Comparison of ENCODE assay signal across 9 mouse cellular contexts in the genomic region with DNA sequence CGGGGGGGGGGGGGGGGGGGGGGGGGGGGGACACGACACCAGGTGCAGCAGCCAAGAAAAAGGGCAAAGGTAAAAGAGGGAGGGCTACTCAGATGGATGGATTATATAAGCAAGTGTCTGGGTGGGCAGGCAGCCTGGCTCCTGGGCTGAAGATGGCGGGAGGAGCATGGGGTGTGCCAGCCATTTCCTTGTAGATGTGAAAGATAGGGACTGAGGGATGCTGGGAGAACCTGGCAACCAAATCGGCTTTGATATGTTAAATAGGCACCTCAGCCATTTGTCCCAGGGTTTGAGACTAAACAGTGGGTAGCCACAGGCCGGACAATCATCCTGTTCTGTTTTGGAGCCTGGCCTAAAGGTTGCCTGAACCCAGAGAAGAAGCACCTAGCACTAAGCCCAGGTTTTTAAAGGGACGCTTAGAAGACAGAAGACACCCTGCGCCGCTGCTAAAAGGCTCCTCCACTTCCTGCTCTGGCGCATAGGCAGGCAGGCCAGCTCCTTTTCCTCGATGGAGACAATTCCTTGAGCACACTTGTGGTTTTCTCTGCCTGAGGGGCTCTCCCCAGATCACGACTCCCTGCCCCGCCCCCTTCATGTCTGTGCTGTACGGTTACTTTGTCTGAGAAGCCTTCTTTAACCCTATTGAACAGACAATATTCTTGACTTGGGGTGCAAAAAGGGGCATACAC. TPM values are rescaled to one million over a fixed set of nuclear protein-coding genes. Genes with fewer than 3 reads are reported as not detected.
DNase-seq lines count a peak whose midpoint lies in the region; ATAC-seq and TF ChIP-seq lines count a peak whose summit lies in the region.
"Had no signal": no experiment of that assay in that cellular context is flagged by ENCODE, and none has a peak within 500 bp of the region (broad histone marks: within the 10 kb centered on the region; RNA-seq: fewer than 3 reads in every experiment).

No protein-coding gene starts in this region.

- H3K4me1 ChIP-seq in forebrain, embryonic 11.5 days (replicated peaks; ENCODE audit: control insufficient read depth, insufficient read depth, low read length), result peaks cover 5% of the 10 kb centered on the region; the same call in 1 of the 2 replicates
- H3K4me1 ChIP-seq in limb, embryonic 12.5 days (replicated peaks), result peaks cover 6% of the 10 kb centered on the region; the same call in 1 of the 2 replicates
- no peaks in the 10 kb centered on the region; the same call in 1 of the 2 replicates for H3K4me1 ChIP-seq in stomach, postnatal 0 days (replicated peaks; ENCODE audit: control insufficient read depth, insufficient read depth)

- no peaks in the 10 kb centered on the region for H3K27me3 ChIP-seq in forebrain, embryonic 11.5 days (ENCODE audit: control insufficient read depth, insufficient read depth, low read length)
- no peaks in the 10 kb centered on the region for H3K27me3 ChIP-seq in limb, embryonic 12.5 days
- no peaks in the 10 kb centered on the region for H3K27me3 ChIP-seq in stomach, postnatal 0 days (ENCODE audit: control insufficient read depth, insufficient read depth, low read length)

- H3K4me2 ChIP-seq in forebrain, embryonic 11.5 days (ENCODE audit: low read depth, low read length, severe bottlenecking), result peak overlapping the region; percentile 27; the same call in 1 of the 2 replicates
- peak overlapping the region; percentile 32 for H3K4me2 ChIP-seq in limb, embryonic 12.5 days
- H3K4me2 ChIP-seq in stomach, postnatal 0 days (replicated peaks; ENCODE audit: low read depth), result peak overlapping the region; percentile 8; the same call in 1 of the 2 replicates

- no peak overlapping the region for H3K4me3 ChIP-seq in forebrain, embryonic 11.5 days (ENCODE audit: low read depth, low read length)
- 0 out of 2 replicates have a peak overlapping the region, but pooled peaks have one; percentile 7 for H3K4me3 ChIP-seq in limb, embryonic 12.5 days (replicated peaks)
- no peak overlapping the region for H3K4me3 ChIP-seq in stomach, postnatal 0 days (ENCODE audit: low read depth, low read length)

- H3K27ac ChIP-seq in forebrain, embryonic 11.5 days (ENCODE audit: low read depth, low read length), result no peak overlapping the region
- no peak overlapping the region for H3K27ac ChIP-seq in limb, embryonic 12.5 days
- no peak overlapping the region for H3K27ac ChIP-seq in stomach, postnatal 0 days (replicated peaks)

- DNase-seq in retina, postnatal 1 day, result peak; percentile 15
- no peak for DNase-seq in retina, embryonic 14.5 days (ENCODE audit: low spot score)
- DNase-seq in forebrain, embryonic 11.5 days (ENCODE audit: low spot score), result no peak
- no peak for DNase-seq in stomach, postnatal 0 days (ENCODE audit: low spot score)
- no peak for DNase-seq in testis, postnatal 10 days (ENCODE audit: low spot score)
- no peak for DNase-seq in thymus, adult 18-20 months
- DNase-seq: adrenal gland, postnatal 25 days; heart, adult 11 months had no signal

- TF ChIP-seq EP300 in stomach, postnatal 0 days (optimal IDR thresholded peaks at IDR 0.05), result no peak

- no peak for TF ChIP-seq CTCF in stomach, postnatal 0 days (IDR thresholded peaks at IDR 0.05; ENCODE audit: low read depth)

- no peak for ATAC-seq in forebrain, embryonic 11.5 days (replicated peaks; ENCODE audit: low FRiP score)
- ATAC-seq in limb, embryonic 12.5 days (ENCODE audit: insufficient number of reproducible peaks, insufficient read depth, low FRiP score, low TSS enrichment, low read depth), result no peak
- no peak for ATAC-seq in stomach, postnatal 0 days (ENCODE audit: low FRiP score, low TSS enrichment)

- H3K36me3 ChIP-seq in forebrain, embryonic 11.5 days (ENCODE audit: control insufficient read depth, insufficient read depth, low read length), result no peaks in the 10 kb centered on the region
- no peaks in the 10 kb centered on the region for H3K36me3 ChIP-seq in limb, embryonic 12.5 days
- H3K36me3 ChIP-seq in stomach, postnatal 0 days (ENCODE audit: control insufficient read depth, insufficient read depth, low read length), result no peaks in the 10 kb centered on the region

- no peaks in the 10 kb centered on the region for H3K9me3 ChIP-seq in forebrain, embryonic 11.5 days (ENCODE audit: control insufficient read depth, low read length)
- H3K9me3 ChIP-seq in limb, embryonic 12.5 days, result no peaks in the 10 kb centered on the region
- H3K9me3 ChIP-seq in stomach, postnatal 0 days (ENCODE audit: control insufficient read depth, low read length), result no peaks in the 10 kb centered on the region

- WGBS in forebrain, embryonic 11.5 days, result 6% methylated on average over 11 of the region's 13 CpGs
- 10% methylated on average over 11 of the region's 13 CpGs for WGBS in limb, embryonic 12.5 days
- WGBS in stomach, postnatal 0 days, result 13% methylated on average over 11 of the region's 13 CpGs

- H3K9ac ChIP-seq in forebrain, embryonic 11.5 days (ENCODE audit: low read length), result peak overlapping the region; percentile 37
- H3K9ac ChIP-seq in limb, embryonic 12.5 days (replicated peaks), result no peak overlapping the region
- H3K9ac ChIP-seq in stomach, postnatal 0 days (ENCODE audit: low read length), result no peak overlapping the region

RNA-seq across cellular contexts. Expression of gene Gpatch1, which starts 4.6 kb away (rescaled TPM):
- polyA plus RNA-seq in forebrain, embryonic 11.5 days (2014; fragmentation: Nextera tagmentation; extraction: Ambion mirVana), result 19.5 and 19.7 TPM in 2 replicates
- 18.7 and 18.9 TPM in 2 replicates for polyA plus RNA-seq in limb, embryonic 12.5 days (2016; fragmentation: Nextera tagmentation; extraction: Ambion mirVana)
- 9.1 and 9.3 TPM in 2 replicates for polyA plus RNA-seq in stomach, postnatal 0 days (2015; fragmentation: Nextera tagmentation; extraction: Ambion mirVana)

RNA-seq across cellular contexts. Expression of gene Rhpn2, which starts 11.1 kb away (rescaled TPM):
- 1.6 and 2.9 TPM in 2 replicates for polyA plus RNA-seq in forebrain, embryonic 11.5 days (2014; fragmentation: Nextera tagmentation; extraction: Ambion mirVana)
- 2.5 and 2.7 TPM in 2 replicates for polyA plus RNA-seq in limb, embryonic 12.5 days (2016; fragmentation: Nextera tagmentation; extraction: Ambion mirVana)
- polyA plus RNA-seq in stomach, postnatal 0 days (2015; fragmentation: Nextera tagmentation; extraction: Ambion mirVana), result 23.1 and 24.4 TPM in 2 replicates
